Mouse (Mus musculus) liver, embryonic 14.5 days (tissue): ENCODE measurements around the gene Mdm2. TPM values are rescaled to one million over a fixed set of nuclear protein-coding genes. Genes with fewer than 3 reads are reported as not detected.

Experiments
- ATAC-seq: fragments of 200-750 bp; cut with Nextera tagmentation; 2 replicates; pipeline ENCODE4 v1.8.0; 2017; ENCODE audit warnings: moderate number of reproducible peaks, mild to moderate bottlenecking, moderate library complexity; ENCODE audit not compliant: insufficient read depth
- DNase-seq, 3 experiments: peaks; one replicate each; pipeline ENCODE4 v3.0.0-alpha.2; 2012 to 2013; ENCODE audit warnings: low read depth in 3 of 3, low spot score in 3 of 3
- H3K27ac ChIP-seq: fragments of 300-500 bp; sonication (generic); 2 replicates; pipeline ENCODE4 v1.5.1; 2014; ENCODE audit warnings: moderate library complexity, mild to moderate bottlenecking, control low read depth, inconsistent platforms
- H3K27me3 ChIP-seq: fragments of 300-500 bp; sonication (generic); 2 replicates; pipeline ENCODE4 v1.6.1; 2014; ENCODE audit warnings: mild to moderate bottlenecking, low read length, moderate library complexity; ENCODE audit not compliant: control insufficient read depth, insufficient read depth
- H3K36me3 ChIP-seq: fragments of 300-500 bp; sonication (generic); replicated peaks from 2 replicates; pipeline ENCODE4 v1.6.1; 2014; ENCODE audit warnings: low read depth; ENCODE audit not compliant: control insufficient read depth, insufficient read depth
- H3K4me1 ChIP-seq, 2 experiments: fragments of 200-500 bp in 1 of 2; fragments of 300-500 bp in 1 of 2; sonication (generic) in 1 of 2; replicated peaks; 2 replicates each; pipeline ENCODE4 v1.6.1; 2012 to 2014; ENCODE audit warnings: antibody characterized with exemption in 1 of 2, inconsistent platforms in 1 of 2, low read length in 1 of 2; ENCODE audit not compliant: control insufficient read depth in 2 of 2, insufficient read depth in 2 of 2
- H3K4me2 ChIP-seq: fragments of 300-500 bp; sonication (generic); 2 replicates; pipeline ENCODE4 v1.6.1; 2014; ENCODE audit warnings: low read depth, mild to moderate bottlenecking, control low read depth, moderate library complexity
- H3K4me3 ChIP-seq, 2 experiments: fragments of 200-500 bp in 1 of 2; fragments of 300-500 bp in 1 of 2; sonication (generic) in 1 of 2; 2 replicates each; pipeline ENCODE4 v1.5.1; 2012 to 2014; ENCODE audit warnings: low read depth in 2 of 2, low read length in 2 of 2, mild to moderate bottlenecking in 2 of 2, control low read depth in 1 of 2, inconsistent platforms in 1 of 2, moderate library complexity in 1 of 2; ENCODE audit not compliant: insufficient read depth in 1 of 2
- H3K9ac ChIP-seq: fragments of 300-500 bp; sonication (generic); replicated peaks from 2 replicates; pipeline ENCODE4 v1.6.1; 2014; ENCODE audit warnings: mild to moderate bottlenecking, control low read depth, moderate library complexity
- H3K9me3 ChIP-seq: fragments of 300-500 bp; sonication (generic); 2 replicates; pipeline ENCODE4 v1.6.1; 2016; ENCODE audit warnings: low read length, mixed read lengths; ENCODE audit not compliant: control insufficient read depth
- CTCF ChIP-seq: IDR thresholded peaks from 2 replicates; pipeline ENCODE4 v1.5.1; 2016; ENCODE audit warnings: antibody characterized with exemption, low read depth, control low read depth
- EP300 ChIP-seq: IDR thresholded peaks from 2 replicates; pipeline ENCODE4 v1.6.1; 2016; ENCODE audit warnings: antibody characterized with exemption, low read depth
- WGBS: fragments of 180-500 bp; shearing (Covaris S2); extraction: QIAGEN DNeasy Blood & Tissue Kit; methylation state at CpG from one replicate; pipeline ENCODE4 v1.1.7; 2014; ENCODE audit not compliant: insufficient replicate concordance; 5-methylcytosine and 5-hydroxymethylcytosine counted together
- polyA plus RNA-seq, 2 experiments: library from polyadenylated mRNA; depleted of rRNA in 1 of 2; stranded (reverse) in 1 of 2; unstranded in 1 of 2; fragments of >200 nt; fragmentation: Nextera tagmentation in 1 of 2; extraction: Ambion mirVana in 1 of 2; gene quantifications; 2 replicates each; pipeline versions ENCODE4 v1.2.1 to v1.2.3; 2012 to 2014

Mdm2 gene
- polyA plus RNA-seq, 2 experiments, result 12.8 to 20.0 TPM

DNA sequence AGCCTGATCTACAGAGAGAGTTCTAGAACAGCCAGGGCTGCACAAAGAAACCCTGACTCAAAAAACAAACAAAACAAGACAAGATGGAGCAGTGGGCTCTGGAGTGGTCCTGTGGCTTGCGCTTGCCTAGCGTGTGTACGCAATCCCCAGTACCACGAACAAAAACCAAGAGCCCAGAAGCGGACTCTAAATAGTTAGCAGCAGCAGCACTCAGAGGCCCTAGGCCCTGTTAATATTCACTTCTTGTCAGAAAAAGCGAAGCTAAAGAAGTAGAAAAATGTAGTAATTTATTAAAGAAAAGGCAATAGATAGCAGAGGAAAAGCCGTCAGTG, 44.0 kb upstream of the Mdm2 start:
- Histone ChIP-seq H3K4me2 (no peak overlapping the region), H3K27me3 (no peaks in the 10 kb centered on the region), H3K27ac (no peak overlapping the region), H3K36me3 (peaks cover 52% of the 10 kb centered on the region), H3K9ac (no peak overlapping the region), H3K4me1 (no peaks in the 10 kb centered on the region), H3K4me3 (no peak overlapping the region), H3K9me3 (no peaks in the 10 kb centered on the region)
- ATAC-seq, result no peak
- TF ChIP-seq CTCF (no peak), EP300 (no peak)
- WGBS, result 76% methylated on average over 7 of the region's 7 CpGs
- DNase-seq, result no peak

DNA sequence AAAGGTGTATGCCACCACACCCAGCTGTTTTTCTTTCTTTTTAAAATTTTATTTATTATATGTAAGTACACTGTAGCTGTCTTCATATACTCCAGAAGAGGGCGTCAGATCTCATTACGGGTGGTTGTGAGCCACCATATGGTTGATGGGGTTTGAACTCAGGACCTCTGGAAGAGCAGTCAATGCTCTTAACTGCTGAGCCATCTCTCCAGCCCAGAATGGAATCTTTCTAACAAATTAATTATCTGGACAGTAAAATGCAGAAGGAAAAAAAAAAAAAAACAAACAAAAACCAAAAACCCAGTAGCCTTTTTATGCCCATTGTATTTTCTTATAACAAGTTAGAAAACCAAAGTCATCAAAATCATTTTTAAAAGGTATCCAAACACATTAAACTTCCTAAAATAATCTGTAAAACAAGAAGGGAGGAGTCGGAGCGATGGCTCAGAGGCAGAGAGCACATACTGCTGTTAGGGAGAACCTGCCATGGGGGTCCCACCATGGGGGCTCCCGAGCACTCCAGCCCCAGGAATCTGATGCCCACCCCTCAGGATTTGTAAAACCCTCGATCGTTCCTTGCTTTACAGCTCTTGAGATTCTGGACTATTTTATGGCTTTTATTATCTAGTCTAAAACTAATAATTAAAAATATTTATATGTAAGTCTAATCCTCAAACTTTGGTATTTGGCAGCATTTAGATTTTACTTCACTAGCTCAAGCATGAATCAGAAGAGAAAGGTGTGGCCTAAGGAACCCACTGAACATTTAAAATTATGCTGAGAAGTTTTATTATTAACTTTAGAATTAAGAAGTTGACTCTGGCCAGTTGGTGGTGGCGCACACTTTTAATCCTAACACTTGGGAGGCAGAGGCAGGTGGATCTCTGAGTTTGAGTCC, 43.4 kb upstream of the Mdm2 start:
- TF ChIP-seq CTCF, result no peak
- no peak for TF ChIP-seq EP300
- no peak overlapping the region for H3K9ac ChIP-seq
- H3K4me2 ChIP-seq, result no peak overlapping the region
- no peak overlapping the region for H3K4me3 ChIP-seq
- DNase-seq, result no peak
- H3K9me3 ChIP-seq, result no peaks in the 10 kb centered on the region
- no peak overlapping the region for H3K27ac ChIP-seq
- no peaks in the 10 kb centered on the region for H3K4me1 ChIP-seq
- H3K36me3 ChIP-seq, result peaks cover 47% of the 10 kb centered on the region
- no peaks in the 10 kb centered on the region for H3K27me3 ChIP-seq
- ATAC-seq, result no peak
- 80% methylated on average over 8 of the region's 8 CpGs for WGBS

GRCm38 (mm10) chr10:117752851-117753647, 42.5 kb upstream of the Mdm2 start:
- WGBS, result 93% methylated on average over 5 of the region's 5 CpGs
- no peaks in the 10 kb centered on the region; a peak in 1 of 4 replicates for H3K4me1 ChIP-seq
- peaks cover 38% of the 10 kb centered on the region for H3K36me3 ChIP-seq
- no peak overlapping the region for H3K4me2 ChIP-seq
- no peak overlapping the region for H3K4me3 ChIP-seq
- TF ChIP-seq CTCF (no peak), EP300 (no peak)
- ATAC-seq, result no peak
- H3K9ac ChIP-seq, result no peak overlapping the region
- H3K9me3 ChIP-seq, result no peaks in the 10 kb centered on the region
- no peaks in the 10 kb centered on the region for H3K27me3 ChIP-seq
- DNase-seq, result no peak
- no peak overlapping the region for H3K27ac ChIP-seq

- no peak for ATAC-seq
- Histone ChIP-seq H3K27me3 (no peaks in the 10 kb centered on the region), H3K9ac (no peak overlapping the region), H3K4me3 (no peak overlapping the region), H3K9me3 (no peaks in the 10 kb centered on the region), H3K4me1 (peaks cover 0 to 2% of the 10 kb centered on the region in 2 experiments; a peak in 1 of 4 replicates), H3K4me2 (no peak overlapping the region), H3K36me3 (peaks cover 32% of the 10 kb centered on the region), H3K27ac (no peak overlapping the region)
- 91% methylated on average over 7 of the region's 7 CpGs for WGBS
- TF ChIP-seq EP300 (no peak), CTCF (no peak)
- no peak for DNase-seq
Measured at GRCm38 (mm10) chr10:117752304-117752821, 41.8 kb upstream of the Mdm2 start.

- no peak overlapping the region for H3K27ac ChIP-seq
- no peak overlapping the region for H3K9ac ChIP-seq
- DNase-seq (no peak), ATAC-seq (no peak)
- WGBS, result 96% methylated on average over 6 of the region's 6 CpGs
- H3K27me3 ChIP-seq, result no peaks in the 10 kb centered on the region
- peaks cover 25% of the 10 kb centered on the region for H3K36me3 ChIP-seq
- H3K4me1 ChIP-seq, result peaks cover under 1 to 2% of the 10 kb centered on the region in 2 experiments; a peak in 2 of 4 replicates
- no peak for TF ChIP-seq CTCF
- TF ChIP-seq EP300, result no peak
- no peaks in the 10 kb centered on the region for H3K9me3 ChIP-seq
- no peak overlapping the region for H3K4me3 ChIP-seq
- H3K4me2 ChIP-seq, result no peak overlapping the region
Measured at GRCm38 (mm10) chr10:117751744-117752143, 41.2 kb upstream of the Mdm2 start.
